Mouse (Mus musculus) midbrain, postnatal 0 days (tissue): ENCODE data around the gene Zdhhc5. TPM values are rescaled to one million over a fixed set of nuclear protein-coding genes. Genes with fewer than 3 reads are reported as not detected.

Source experiments
- ATAC-seq: fragments of 200-750 bp; cut with Nextera tagmentation; 2 replicates; pipeline ENCODE4 v1.8.0; 2017; ENCODE audit warnings: moderate number of reproducible peaks, mild to moderate bottlenecking, moderate TSS enrichment, moderate library complexity; ENCODE audit not compliant: low FRiP score
- DNase-seq: peaks from one replicate; pipeline ENCODE4 v3.0.0-alpha.2; 2015; ENCODE audit warnings: low spot score
- H3K27ac ChIP-seq: fragments of 300-500 bp; sonication (generic); 2 replicates; pipeline ENCODE4 v1.5.1; 2014; ENCODE audit warnings: low read depth, mild to moderate bottlenecking, low read length, mixed read lengths
- H3K27me3 ChIP-seq: fragments of 300-500 bp; sonication (generic); 2 replicates; pipeline ENCODE4 v1.6.1; 2014; ENCODE audit warnings: low read length, control low read depth, mixed read lengths; ENCODE audit not compliant: insufficient read depth
- H3K36me3 ChIP-seq: fragments of 300-500 bp; sonication (generic); 2 replicates; pipeline ENCODE4 v1.6.1; 2014; ENCODE audit warnings: low read length, control low read depth, mixed read lengths; ENCODE audit not compliant: insufficient read depth
- H3K4me1 ChIP-seq: fragments of 300-500 bp; sonication (generic); 2 replicates; pipeline ENCODE4 v1.6.1; 2014; ENCODE audit warnings: mild to moderate bottlenecking, control low read depth, antibody characterized with exemption, low read length, mixed read lengths; ENCODE audit not compliant: insufficient read depth
- H3K4me2 ChIP-seq: fragments of 300-500 bp; sonication (generic); 2 replicates; pipeline ENCODE4 v1.6.1; 2014; ENCODE audit warnings: low read depth, mild to moderate bottlenecking, low read length, mixed read lengths; ENCODE audit not compliant: poor library complexity, severe bottlenecking
- H3K4me3 ChIP-seq: fragments of 300-500 bp; sonication (generic); 2 replicates; pipeline ENCODE4 v1.5.1; 2014; ENCODE audit warnings: low read depth, mild to moderate bottlenecking, low read length, moderate library complexity
- H3K9ac ChIP-seq: fragments of 300-500 bp; sonication (generic); replicated peaks from 2 replicates; pipeline ENCODE4 v1.6.1; 2014; ENCODE audit warnings: mild to moderate bottlenecking, low read length, moderate library complexity, mixed read lengths; ENCODE audit not compliant: poor library complexity, severe bottlenecking
- H3K9me3 ChIP-seq: fragments of 300-500 bp; sonication (generic); 2 replicates; pipeline ENCODE4 v1.6.1; 2016; ENCODE audit warnings: low read length, control low read depth
- CTCF ChIP-seq: IDR thresholded peaks from 2 replicates; pipeline ENCODE4 v1.5.1; 2016; ENCODE audit warnings: antibody characterized with exemption, mild to moderate bottlenecking
- WGBS: fragments of 180-500 bp; shearing (Covaris S2); extraction: QIAGEN DNeasy Blood & Tissue Kit; methylation state at CpG from one replicate; pipeline ENCODE4 v1.1.7; 2014; 5-methylcytosine and 5-hydroxymethylcytosine counted together
- polyA plus RNA-seq: library from polyadenylated mRNA; unstranded; fragments of >200 nt; fragmentation: Nextera tagmentation; extraction: Ambion mirVana; gene quantifications from 2 replicates; pipeline ENCODE4 v1.2.1, GENCODE M21; 2015
- total RNA-seq: library from RNA; depleted of rRNA; stranded (reverse); fragments of >200 nt; gene quantifications from 2 replicates; pipeline ENCODE4 v1.2.3, GENCODE M21; 2014

The Zdhhc5 gene
- total and polyA plus RNA-seq, 2 experiments from 2014 or later: 17.9 to 39.0 TPM

GRCm38 (mm10) chr2:84758542-84759127, 43.7 kb upstream of the Zdhhc5 start:
- ATAC-seq (peak; percentile 56; the same call in 1 of the 2 replicates), DNase-seq (peak; percentile 77)
- Histone ChIP-seq H3K4me3 (no peak overlapping the region), H3K9ac (no peak overlapping the region), H3K4me1 (no peaks in the 10 kb centered on the region), H3K4me2 (no peak overlapping the region), H3K27ac (no peak overlapping the region), H3K36me3 (no peaks in the 10 kb centered on the region), H3K27me3 (no peaks in the 10 kb centered on the region), H3K9me3 (no peaks in the 10 kb centered on the region)
- 0% methylated on average over 2 of the region's 2 CpGs for WGBS
- TF ChIP-seq CTCF: peak; percentile 74

- Histone ChIP-seq H3K27ac (no peak overlapping the region), H3K36me3 (no peaks in the 10 kb centered on the region), H3K4me1 (no peaks in the 10 kb centered on the region), H3K9ac (no peak overlapping the region), H3K27me3 (no peaks in the 10 kb centered on the region), H3K9me3 (no peaks in the 10 kb centered on the region), H3K4me2 (no peak overlapping the region), H3K4me3 (no peak overlapping the region)
- DNase-seq (no peak), ATAC-seq (no peak)
- no peak for TF ChIP-seq CTCF
- 59% methylated on average over 7 of the region's 7 CpGs for WGBS
Observed at GRCm38 (mm10) chr2:84757026-84757682, 42.2 kb upstream of the Zdhhc5 start.

GRCm38 (mm10) chr2:84756245-84756644, 41.3 kb upstream of the Zdhhc5 start:
- WGBS: 91% methylated on average over 5 of the region's 5 CpGs
- Histone ChIP-seq H3K27me3 (no peaks in the 10 kb centered on the region), H3K4me3 (no peak overlapping the region), H3K9ac (no peak overlapping the region), H3K36me3 (no peaks in the 10 kb centered on the region), H3K27ac (no peak overlapping the region), H3K4me1 (no peaks in the 10 kb centered on the region), H3K9me3 (no peaks in the 10 kb centered on the region), H3K4me2 (no peak overlapping the region)
- ATAC-seq: no peak
- TF ChIP-seq CTCF: no peak
- no peak for DNase-seq

GRCm38 (mm10) chr2:84750115-84750514, 35.1 kb upstream of the Zdhhc5 start:
- H3K36me3 ChIP-seq: no peaks in the 10 kb centered on the region
- H3K9me3 ChIP-seq: no peaks in the 10 kb centered on the region
- ATAC-seq (no peak), DNase-seq (no peak)
- no peak overlapping the region for H3K27ac ChIP-seq
- no peak overlapping the region for H3K4me2 ChIP-seq
- H3K4me3 ChIP-seq: no peak overlapping the region
- no peaks in the 10 kb centered on the region for H3K27me3 ChIP-seq
- WGBS: 79% methylated on average over 6 of the region's 6 CpGs
- TF ChIP-seq CTCF: no peak
- H3K4me1 ChIP-seq: no peaks in the 10 kb centered on the region
- no peak overlapping the region for H3K9ac ChIP-seq

- H3K4me1 ChIP-seq: peaks cover 10% of the 10 kb centered on the region
- no peak for TF ChIP-seq CTCF
- 2% methylated on average over 10 of the region's 10 CpGs for WGBS
- DNase-seq (no peak), ATAC-seq (peak; percentile 21; the same call in 1 of the 2 replicates)
- peak overlapping the region; percentile 84 for H3K4me3 ChIP-seq
- no peaks in the 10 kb centered on the region for H3K36me3 ChIP-seq
- no peaks in the 10 kb centered on the region for H3K27me3 ChIP-seq
- no peaks in the 10 kb centered on the region for H3K9me3 ChIP-seq
- H3K27ac ChIP-seq: peak overlapping the region; percentile 68; the same call in 1 of the 2 replicates
- H3K9ac ChIP-seq: peak overlapping the region; percentile 56
- H3K4me2 ChIP-seq: peak overlapping the region; percentile 84
Observed at GRCm38 (mm10) chr2:84744126-84744525, 29.1 kb upstream of the Zdhhc5 start.

GRCm38 (mm10) chr2:84743561-84743960, 28.6 kb upstream of the Zdhhc5 start, which contains the start of gene Gm19426:
Gene Gm19426 (minus strand): TSS chr2:84743655.
- peak within 1 kb of the TSS; percentile 95 for H3K27ac ChIP-seq
- ATAC-seq (peak; percentile 92), DNase-seq (peak; percentile 98)
- peak within 1 kb of the TSS; percentile 84 for H3K4me2 ChIP-seq
- H3K9ac ChIP-seq: peak within 1 kb of the TSS; percentile 94
- H3K27me3 ChIP-seq: no peaks in the 10 kb centered on the region
- peaks cover 10% of the 10 kb centered on the region for H3K4me1 ChIP-seq
- TF ChIP-seq CTCF: no peak
- 0% methylated on average over 19 of the region's 25 CpGs for WGBS
- no peaks in the 10 kb centered on the region for H3K36me3 ChIP-seq
- H3K4me3 ChIP-seq: peak within 1 kb of the TSS; percentile 84
- H3K9me3 ChIP-seq: no peaks in the 10 kb centered on the region
